Mouse (Mus musculus) heart, postnatal 36 days (tissue): ENCODE results near the gene Snrk. TPM values are rescaled to one million over a fixed set of nuclear protein-coding genes. Genes with fewer than 3 reads are reported as not detected.

Experiments used
- DNase-seq, 2 experiments: peaks; one replicate each; pipeline ENCODE4 v3.0.0; 2021 to 2022
- intact Hi-C: fragments of 180-260 bp; cut with DNase I; formaldehyde crosslinking; loops from one replicate; pipeline ENCODE4 v1.15.1; 2025
- total RNA-seq, 2 experiments: library from RNA; stranded (reverse); gene quantifications; 2 replicates each; pipeline ENCODE4 v1.2.3; 2021

The Snrk gene
- total RNA-seq, 2 experiments from 2014 or later = 130 to 150 TPM

- intact Hi-C loops = loop anchor here (2.0 kb wide), 1 partner anchor 13 kb away; no protein-coding TSS in a partner anchor
- DNase-seq = peak in 1 of 2 experiments; percentile 38
These were observed 88.6 kb downstream of the Snrk start for GRCm38 (mm10) chr9:122205543-122206200.

- DNase-seq = no peak
- intact Hi-C loops = no loop called here
These were observed 91.2 kb downstream of the Snrk start for GRCm38 (mm10) chr9:122208311-122208710.

- intact Hi-C loops = no loop called here
- DNase-seq = no peak
These were observed 98.1 kb downstream of the Snrk start for GRCm38 (mm10) chr9:122215118-122215517.

GRCm38 (mm10) chr9:122216945-122217529 lies 100.0 kb downstream of the Snrk start:
- intact Hi-C loops = no loop called here

More at GRCm38 (mm10) chr9:122216945-122217529, 100.0 kb downstream of the Snrk start:
- DNase-seq = no peak

Other genes starting within 250 kb of the Snrk start
- 1 to 10 TPM; 1.6 to 1.9 TPM for gene Ackr2, start 218.9 kb upstream of the Snrk start, total RNA-seq
- not detected for gene Cyp8b1, start 201.0 kb upstream of the Snrk start, total RNA-seq
- 1 to 10 TPM in 1 of 2 experiments, under 1 TPM in 1; 0.95 to 1.8 TPM for gene Fam198a, start 166.3 kb upstream of the Snrk start, total RNA-seq
- gene Pomgnt2, start 120.2 kb upstream of the Snrk start, total RNA-seq = 10 to 100 TPM; 10.6 to 14.9 TPM
- 100 to 1,000 TPM in 1 of 2 experiments, 10 to 100 TPM in 1; 85.6 to 154 TPM for gene Ano10, start 177.2 kb downstream of the Snrk start, total RNA-seq
- 10 to 100 TPM; 57.9 to 67.5 TPM for gene Abhd5, start 234.3 kb downstream of the Snrk start, total RNA-seq